Mouse (Mus musculus): Measurements from ENCODE around the gene Defa32. TPM values are rescaled to one million over a fixed set of nuclear protein-coding genes. Genes with fewer than 3 reads are reported as not detected.
"Not testable (repeated sequence)": the region's sequence is repeated elsewhere in the genome, so short reads cannot be mapped to it uniquely, and the experiment has no call there.

Gene Defa32
- total RNA-seq (2021), result not detected
- long read RNA-seq, result 0 reads

- DNase-seq (ENCODE audit: low spot score in 2 of 2), result not testable (repeated sequence)
Measured at GRCm38 (mm10) chr8:21528732-21529131, at the start of gene Defa32. Defa32 (plus strand) TSS chr8:21529032.

GRCm38 (mm10) chr8:21508958-21509357 lies 19.9 kb upstream of the Defa32 start, which contains the start of gene Defa20:
Defa20 (plus strand) TSS chr8:21509258.
- not testable (repeated sequence) for DNase-seq (ENCODE audit: low spot score in 2 of 2)

GRCm38 (mm10) chr8:21565086-21565485 lies 36.3 kb downstream of the Defa32 start, which contains the start of gene Defa37:
Defa37 (plus strand) TSS chr8:21565386.
- DNase-seq (ENCODE audit: low spot score in 2 of 2), result not testable (repeated sequence)

Other genes with a start within 250 kb of the Defa32 start
- not detected for gene Defa27, start 213.5 kb upstream of the Defa32 start, total RNA-seq (2021)
- gene Defa29, start 202.0 kb upstream of the Defa32 start, total RNA-seq (2021), result not detected
- gene Defa2, start 150.5 kb upstream of the Defa32 start, total RNA-seq (2021), result not detected
- gene Defa33, start 137.2 kb upstream of the Defa32 start, total RNA-seq (2021), result not detected
- not detected for gene Defa36, start 101.6 kb upstream of the Defa32 start, total RNA-seq (2021)
- gene Gm7849, start 72.5 kb upstream of the Defa32 start, total RNA-seq (2021), result not detected
- gene Defa20, start 19.8 kb upstream of the Defa32 start, total RNA-seq (2021), result not detected
- not detected for gene Defa37, start 36.4 kb downstream of the Defa32 start, total RNA-seq (2021)
- gene Defa28, start 54.0 kb downstream of the Defa32 start, total RNA-seq (2021), result not detected
- not detected for gene Gm7861, start 65.5 kb downstream of the Defa32 start, total RNA-seq (2021)
- gene Defa26, start 89.2 kb downstream of the Defa32 start, total RNA-seq (2021), result not detected
- not detected for gene Defa17, start 126.7 kb downstream of the Defa32 start, total RNA-seq (2021)
- gene Defa34, start 136.8 kb downstream of the Defa32 start, total RNA-seq (2021), result not detected
- gene AY761184, start 174.6 kb downstream of the Defa32 start, total RNA-seq (2021), result not detected
- not detected for gene Defa24, start 205.5 kb downstream of the Defa32 start, total RNA-seq (2021)

All from layer of hippocampus, postnatal 10 days (tissue).